Mouse (Mus musculus) cerebellum, adult 2 months (tissue): ENCODE data around the gene Diras2.

Experiments used
- CTCF ChIP-seq: fragments of 200-500 bp; IDR thresholded peaks from 2 replicates; pipeline ENCODE4 v1.5.1; 2011; ENCODE audit warnings: low read depth, mild to moderate bottlenecking, control low read depth, low read length, moderate library complexity, borderline replicate concordance; ENCODE audit not compliant: insufficient read depth
- POLR2A ChIP-seq: fragments of 200-500 bp; IDR thresholded peaks from 2 replicates; pipeline ENCODE4 v1.6.1; 2011; ENCODE audit warnings: low read length, control low read depth, borderline replicate concordance; ENCODE audit not compliant: insufficient read depth

DNA sequence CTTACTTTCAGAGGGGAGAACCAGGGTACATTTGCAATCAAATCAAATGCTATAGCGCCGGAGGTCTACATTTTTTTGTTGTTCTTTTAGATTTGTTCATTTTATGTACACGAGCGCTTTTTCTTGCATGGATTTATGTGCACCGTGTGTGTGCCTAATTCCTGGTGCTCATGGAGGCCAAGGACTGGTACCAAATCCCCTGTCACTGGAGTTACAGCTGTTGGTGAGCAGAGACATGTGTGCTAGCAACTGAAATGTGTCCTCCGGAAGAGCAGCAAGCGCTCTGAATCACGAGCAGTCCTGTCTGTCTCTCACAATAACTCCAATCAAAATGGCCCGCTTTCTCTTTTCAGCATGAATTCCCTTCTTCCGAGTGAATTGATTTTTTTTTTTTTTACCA, 55.8 kb downstream of the Diras2 start:
- no peak for TF ChIP-seq CTCF
- no peak for TF ChIP-seq POLR2A
